Mouse (Mus musculus): ENCODE results near the gene Mmp23. TPM values are rescaled to one million over a fixed set of nuclear protein-coding genes. Genes with fewer than 3 reads are reported as not detected.
"Not testable (repeated sequence)": the region's sequence is repeated elsewhere in the genome, so short reads cannot be mapped to it uniquely, and the experiment has no call there.

Gene Mmp23
- polyA plus RNA-seq, 1 experiment from 2014 or later: 3.8 TPM

DNA sequence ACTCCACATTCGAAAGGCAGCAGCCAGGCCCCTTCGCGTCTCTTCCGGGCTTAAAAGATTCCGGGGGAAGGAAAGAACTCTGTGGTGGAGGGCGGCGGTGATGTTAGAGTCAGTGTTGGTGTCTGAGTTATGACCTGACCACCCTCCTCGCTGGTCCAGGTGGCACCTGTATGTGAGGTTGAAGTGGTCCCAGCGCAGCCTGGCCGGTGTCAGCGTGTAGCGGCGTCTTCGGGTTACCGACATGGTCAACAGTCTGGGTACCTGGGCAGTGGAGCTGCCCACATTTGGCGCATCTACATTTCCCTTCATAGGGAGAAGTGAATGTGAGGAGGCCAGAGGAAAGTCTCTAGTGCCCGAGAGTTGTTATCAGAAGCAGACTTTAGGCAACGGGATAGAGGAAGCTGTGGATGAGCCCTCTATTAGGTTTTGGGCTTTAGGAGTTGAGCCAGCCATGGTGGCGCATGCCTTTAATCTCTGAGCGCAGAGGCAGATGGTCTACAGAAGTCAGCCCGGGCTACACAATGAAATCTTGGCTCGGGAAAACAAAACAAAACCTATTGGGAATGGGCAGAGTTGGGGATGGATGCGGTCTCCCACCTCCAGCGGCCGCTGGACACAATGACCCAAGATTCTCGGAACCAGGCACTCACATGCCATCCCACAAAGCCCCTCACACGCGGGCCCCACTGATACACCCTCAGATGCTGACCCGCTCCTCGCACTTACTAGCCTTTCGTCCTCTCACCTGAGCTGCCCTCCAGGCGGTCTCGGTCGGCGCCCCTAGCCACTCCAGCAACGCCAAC is 700 bp downstream of the Mmp23 start:
- Histone ChIP-seq H3K9ac (peak overlapping the region; percentile 43; the same call in 1 of the 2 replicates), H3K4me2 (peak overlapping the region; percentile 73), H3K4me1 (peaks cover 28% of the 10 kb centered on the region), H3K27me3 (replicated peaks) (peaks cover 61% of the 10 kb centered on the region), H3K4me3 (peak overlapping the region; percentile 38), H3K36me3 (replicated peaks) (peaks cover 44% of the 10 kb centered on the region), H3K27ac (no peak overlapping the region), H3K9me3 (no peaks in the 10 kb centered on the region)
- WGBS: 19% methylated on average over 36 of the region's 36 CpGs
- ATAC-seq (replicated peaks): no peak; the same call in 1 of the 2 replicates

GRCm38 (mm10) chr4:155651553-155652269 is 1.5 kb downstream of the Mmp23 start:
- H3K4me1 ChIP-seq: peaks cover 28% of the 10 kb centered on the region
- no peak for ATAC-seq (replicated peaks)
- H3K27ac ChIP-seq: no peak overlapping the region
- peaks cover 48% of the 10 kb centered on the region for H3K36me3 ChIP-seq (replicated peaks)
- 67% methylated on average over 15 of the region's 15 CpGs for WGBS
- H3K4me3 ChIP-seq: no peak overlapping the region
- no peaks in the 10 kb centered on the region for H3K9me3 ChIP-seq
- H3K4me2 ChIP-seq: no peak overlapping the region
- peaks cover 60% of the 10 kb centered on the region for H3K27me3 ChIP-seq (replicated peaks)
- H3K9ac ChIP-seq: no peak overlapping the region

- Histone ChIP-seq H3K27ac (no peak overlapping the region), H3K9me3 (no peaks in the 10 kb centered on the region), H3K4me1 (peaks cover 19% of the 10 kb centered on the region), H3K36me3 (replicated peaks) (peaks cover 41% of the 10 kb centered on the region), H3K4me2 (no peak overlapping the region), H3K9ac (no peak overlapping the region), H3K4me3 (no peak overlapping the region), H3K27me3 (replicated peaks) (peaks cover 36% of the 10 kb centered on the region)
- 94% methylated on average over 11 of the region's 11 CpGs for WGBS
- ATAC-seq (replicated peaks): no peak
Observed at GRCm38 (mm10) chr4:155649355-155649754, 3.8 kb downstream of the Mmp23 start.

DNA sequence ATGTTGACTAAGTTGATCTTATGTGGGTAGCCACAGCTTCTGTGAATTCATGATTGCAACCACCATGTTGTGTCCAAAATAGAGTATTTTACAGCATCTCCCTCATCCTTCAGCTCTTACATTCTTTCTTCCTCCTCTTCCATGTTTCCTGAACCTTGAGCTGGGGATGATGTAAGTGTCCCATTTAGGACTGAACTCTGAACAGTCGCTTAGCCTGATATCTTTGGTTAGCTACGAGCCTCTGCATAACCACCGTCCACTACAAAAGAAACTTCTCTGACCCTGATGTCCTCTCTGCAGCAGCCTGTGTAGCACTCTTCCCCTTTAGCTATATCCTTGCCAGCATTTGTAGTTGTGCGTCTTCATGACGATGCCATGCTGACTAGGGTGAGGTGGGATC is 7.5 kb downstream of the Mmp23 start:
- WGBS: 94% methylated on average over 5 of the region's 5 CpGs
- no peak for ATAC-seq (replicated peaks)
- no peak overlapping the region for H3K4me3 ChIP-seq
- H3K27me3 ChIP-seq (replicated peaks): no peaks in the 10 kb centered on the region
- no peak overlapping the region for H3K9ac ChIP-seq
- peaks cover 68% of the 10 kb centered on the region for H3K36me3 ChIP-seq (replicated peaks)
- no peak overlapping the region for H3K27ac ChIP-seq
- no peaks in the 10 kb centered on the region for H3K9me3 ChIP-seq
- H3K4me2 ChIP-seq: no peak overlapping the region
- no peaks in the 10 kb centered on the region for H3K4me1 ChIP-seq

- not testable (repeated sequence) for H3K4me3 ChIP-seq; H3K4me1 ChIP-seq; ATAC-seq (replicated peaks); H3K27ac ChIP-seq; H3K9ac ChIP-seq; H3K9me3 ChIP-seq; H3K4me2 ChIP-seq; H3K27me3 ChIP-seq (replicated peaks)
- H3K36me3 ChIP-seq (replicated peaks): peaks cover 68% of the 10 kb centered on the region
- 89% methylated on average over 2 of the region's 2 CpGs for WGBS
Observed at GRCm38 (mm10) chr4:155645308-155645707, 7.9 kb downstream of the Mmp23 start, which contains the start of gene Gm10563. TSS of gene Gm10563 (minus strand) at chr4:155645408.

- no peaks in the 10 kb centered on the region for H3K27me3 ChIP-seq (replicated peaks)
- H3K27ac ChIP-seq: no peak overlapping the region
- H3K9me3 ChIP-seq: no peaks in the 10 kb centered on the region
- no peaks in the 10 kb centered on the region for H3K4me1 ChIP-seq
- no peak overlapping the region for H3K4me2 ChIP-seq
- H3K9ac ChIP-seq: no peak overlapping the region
- 98% methylated on average over 1 of the region's 1 CpGs for WGBS
- no peak for ATAC-seq (replicated peaks)
- H3K4me3 ChIP-seq: no peak overlapping the region
- peaks cover 56% of the 10 kb centered on the region for H3K36me3 ChIP-seq (replicated peaks)
Observed at GRCm38 (mm10) chr4:155643531-155643930, 9.7 kb downstream of the Mmp23 start.

DNA sequence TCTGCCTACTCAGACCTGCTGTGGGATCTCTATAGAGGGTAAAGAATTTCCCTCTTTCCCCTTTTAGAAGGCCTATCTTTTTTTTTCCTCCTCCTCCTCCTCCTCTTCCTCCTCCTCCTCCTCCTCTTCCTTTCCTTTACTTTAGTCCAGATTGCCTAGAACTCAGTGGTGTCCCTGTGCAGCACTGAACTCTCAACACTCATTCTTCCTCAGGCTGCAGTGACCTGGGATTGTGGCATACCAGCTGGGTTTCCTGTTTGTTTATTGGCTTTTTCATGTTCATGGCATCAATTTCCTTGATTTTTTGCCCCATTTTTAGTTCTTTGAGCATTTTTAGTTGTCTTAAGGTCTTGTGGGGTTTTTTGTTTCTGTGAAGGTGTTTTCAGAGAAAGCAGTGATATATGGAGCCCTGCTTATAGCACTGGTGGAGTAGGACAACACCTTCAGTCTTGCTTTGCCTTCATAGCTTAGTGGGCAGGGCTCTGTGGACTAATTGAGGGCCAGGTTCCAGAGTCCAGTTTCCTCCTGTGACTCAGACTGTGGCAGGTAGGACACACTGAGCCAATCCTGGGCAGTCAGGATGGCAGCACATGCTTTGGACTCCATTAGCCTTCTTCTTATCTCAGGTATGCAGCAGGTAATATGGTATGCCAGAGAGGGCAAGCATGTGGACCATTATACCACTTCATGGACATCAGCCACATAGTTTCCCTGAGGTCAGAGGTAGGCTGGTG is 17.3 kb downstream of the Mmp23 start:
- ATAC-seq (replicated peaks): no peak
- no peaks in the 10 kb centered on the region for H3K4me1 ChIP-seq

GRCm38 (mm10) chr4:155630267-155630666 is 22.9 kb downstream of the Mmp23 start:
- Histone ChIP-seq H3K4me1 (peaks cover 4% of the 10 kb centered on the region), H3K36me3 (replicated peaks) (peaks cover 56% of the 10 kb centered on the region), H3K9me3 (no peaks in the 10 kb centered on the region), H3K9ac (no peak overlapping the region), H3K4me2 (no peak overlapping the region), H3K27ac (no peak overlapping the region), H3K27me3 (replicated peaks) (no peaks in the 10 kb centered on the region), H3K4me3 (no peak overlapping the region)
- 91% methylated on average over 6 of the region's 6 CpGs for whole genome bisulfite sequencing
- ATAC-seq (replicated peaks): no peak

More for the DNA sequence above, 17.3 kb downstream of the Mmp23 start:
- Histone ChIP-seq H3K4me3 (no peak overlapping the region), H3K4me2 (no peak overlapping the region), H3K9me3 (no peaks in the 10 kb centered on the region), H3K9ac (no peak overlapping the region), H3K36me3 (replicated peaks) (peaks cover 74% of the 10 kb centered on the region), H3K27ac (no peak overlapping the region), H3K27me3 (replicated peaks) (no peaks in the 10 kb centered on the region)

DNA sequence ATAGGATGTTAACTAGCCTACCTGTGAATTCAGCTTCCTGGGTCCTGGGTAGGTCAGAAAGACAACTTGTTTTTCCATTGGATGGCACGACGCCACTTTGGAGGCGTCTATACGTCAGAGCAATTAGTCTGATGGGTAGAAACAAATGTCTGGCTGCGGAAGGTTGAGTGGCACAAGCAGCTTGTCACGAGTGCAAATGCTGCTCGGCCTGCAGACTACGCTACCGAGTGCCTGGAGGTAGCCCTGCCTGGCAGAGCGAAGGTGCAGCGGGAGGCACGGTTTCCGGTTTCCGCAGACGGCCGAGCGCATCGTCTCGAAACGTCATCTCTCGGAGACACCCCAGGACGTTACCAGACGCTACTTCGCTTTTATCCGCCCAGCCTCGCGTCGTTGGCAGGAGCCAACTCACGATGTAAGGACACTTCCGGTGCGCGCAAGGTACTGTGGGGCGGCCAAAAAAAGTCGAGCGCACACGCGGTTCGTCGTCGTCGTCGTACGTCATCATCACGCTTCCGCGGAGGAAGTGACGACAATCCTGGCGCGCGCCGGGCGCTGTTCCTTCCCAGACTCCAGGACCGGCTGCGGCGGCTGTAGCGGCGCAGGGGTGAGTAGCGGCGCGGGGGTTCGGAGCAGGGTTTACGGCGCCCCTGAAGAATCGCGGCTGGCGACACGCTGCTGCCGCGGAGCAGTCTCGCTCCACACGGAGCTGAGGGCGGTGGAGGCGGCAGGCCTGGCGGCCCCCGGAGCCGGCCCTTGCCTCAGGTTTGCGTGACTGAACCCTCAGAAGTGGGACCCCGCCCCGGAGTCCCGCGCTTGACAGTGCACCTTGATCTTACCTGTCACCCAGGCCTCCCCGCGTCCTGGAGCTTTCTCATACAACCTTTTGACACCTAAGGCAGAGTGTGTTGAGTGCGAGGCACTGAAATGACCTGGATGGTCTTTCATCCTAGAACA is 28.6 kb downstream of the Mmp23 start, which contains the start of gene Cdk11b:
Gene Cdk11b (plus strand): TSS at position 517 of the 954 bp plus-strand sequence.
- ATAC-seq (replicated peaks): peak; percentile 100
- peaks cover 25% of the 10 kb centered on the region for H3K36me3 ChIP-seq (replicated peaks)
- H3K4me2 ChIP-seq: peak within 1 kb of the TSS; percentile 60
- under 1% methylated on average over 84 of the region's 84 CpGs for WGBS
- H3K4me1 ChIP-seq: peaks cover 13% of the 10 kb centered on the region
- peak within 1 kb of the TSS; percentile 93 for H3K4me3 ChIP-seq
- H3K27me3 ChIP-seq (replicated peaks): no peaks in the 10 kb centered on the region
- H3K9ac ChIP-seq: peak within 1 kb of the TSS; percentile 74
- H3K27ac ChIP-seq: peak within 1 kb of the TSS; percentile 88
- H3K9me3 ChIP-seq: no peaks in the 10 kb centered on the region

DNA sequence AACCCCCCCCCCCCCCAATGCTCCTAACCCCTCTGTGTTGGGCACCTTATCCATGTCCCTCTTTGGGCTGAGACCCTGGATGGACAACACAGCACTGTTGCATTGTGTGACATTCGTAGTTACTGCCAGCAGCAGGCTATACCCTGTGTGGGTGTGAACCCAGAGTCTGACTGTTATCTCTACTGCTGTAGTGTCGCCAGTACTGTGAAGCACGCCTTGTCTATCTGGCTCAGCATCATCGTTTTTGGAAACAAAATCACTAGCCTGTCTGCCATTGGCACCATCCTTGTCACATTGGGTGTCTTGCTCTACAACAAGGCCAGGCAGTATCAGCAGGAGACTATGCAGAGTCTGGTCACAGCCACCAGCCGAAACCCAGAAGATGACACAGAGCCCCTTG is 34.9 kb downstream of the Mmp23 start:
- no peaks in the 10 kb centered on the region for H3K27me3 ChIP-seq (replicated peaks)
- no peaks in the 10 kb centered on the region; the same call in 1 of the 2 replicates for H3K4me1 ChIP-seq
- no peak overlapping the region for H3K4me3 ChIP-seq
- peaks cover 55% of the 10 kb centered on the region for H3K36me3 ChIP-seq (replicated peaks)
- H3K4me2 ChIP-seq: no peak overlapping the region
- 92% methylated on average over 5 of the region's 5 CpGs for WGBS
- no peak for ATAC-seq (replicated peaks)
- H3K27ac ChIP-seq: no peak overlapping the region
- no peak overlapping the region for H3K9ac ChIP-seq
- H3K9me3 ChIP-seq: no peaks in the 10 kb centered on the region

DNA sequence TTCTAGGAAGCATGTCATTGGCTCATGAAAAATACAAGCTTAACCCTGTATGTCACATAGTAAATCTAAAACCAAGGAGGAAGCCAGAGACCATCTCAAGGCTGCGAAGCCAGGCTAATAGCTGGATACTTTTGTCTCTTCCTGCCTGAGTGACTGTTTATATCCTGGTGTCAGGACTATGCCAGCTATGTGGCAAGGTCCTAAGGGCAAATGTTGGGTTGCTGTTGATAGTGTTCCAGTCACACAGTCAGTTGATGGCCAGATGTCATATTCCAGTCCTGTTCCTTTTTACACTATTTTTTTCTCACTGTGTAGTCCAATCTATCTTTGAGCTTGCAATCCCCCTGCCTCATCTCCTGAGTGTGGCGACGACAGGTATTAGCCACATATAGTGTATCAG is 39.9 kb downstream of the Mmp23 start:
- no peaks in the 10 kb centered on the region for H3K9me3 ChIP-seq
- H3K36me3 ChIP-seq (replicated peaks): peaks cover 55% of the 10 kb centered on the region
- no peak overlapping the region for H3K9ac ChIP-seq
- WGBS: 95% methylated on average over 3 of the region's 3 CpGs
- no peak for ATAC-seq (replicated peaks)
- H3K4me3 ChIP-seq: no peak overlapping the region
- no peak overlapping the region for H3K4me2 ChIP-seq
- no peak overlapping the region for H3K27ac ChIP-seq
- no peaks in the 10 kb centered on the region for H3K27me3 ChIP-seq (replicated peaks)
- no peaks in the 10 kb centered on the region for H3K4me1 ChIP-seq
